Mouse (Mus musculus) limb, embryonic 11.5 days (tissue): ENCODE results near the gene Mertk. TPM values are rescaled to one million over a fixed set of nuclear protein-coding genes. Genes with fewer than 3 reads are reported as not detected.
A peak's percentile ranks its signal among the peaks of the same experiment; 100 is the strongest.

ENCODE experiments used
- ATAC-seq: fragments of 200-750 bp; cut with Nextera tagmentation; 2 replicates; pipeline ENCODE4 v1.8.0; 2017; ENCODE audit warnings: low read depth; ENCODE audit not compliant: insufficient number of reproducible peaks, low FRiP score, low TSS enrichment
- DNase-seq: peaks from one replicate; pipeline ENCODE4 v3.0.0-alpha.2; 2015; ENCODE audit warnings: low spot score
- H3K27ac ChIP-seq: fragments of 300-500 bp; sonication (generic); replicated peaks from 2 replicates; pipeline ENCODE4 v1.5.1; 2014; ENCODE audit warnings: low read depth, mild to moderate bottlenecking, low read length
- H3K27me3 ChIP-seq: fragments of 300-500 bp; sonication (generic); 2 replicates; pipeline ENCODE4 v1.6.1; 2014; ENCODE audit warnings: mild to moderate bottlenecking, low read length, mixed read lengths; ENCODE audit not compliant: control insufficient read depth, insufficient read depth
- H3K36me3 ChIP-seq: fragments of 300-500 bp; sonication (generic); 2 replicates; pipeline ENCODE4 v1.6.1; 2014; ENCODE audit warnings: mild to moderate bottlenecking, low read length, moderate library complexity, mixed read lengths; ENCODE audit not compliant: control insufficient read depth, insufficient read depth
- H3K4me1 ChIP-seq: fragments of 300-500 bp; sonication (generic); 2 replicates; pipeline ENCODE4 v1.6.1; 2014; ENCODE audit warnings: low read length, mixed read lengths; ENCODE audit not compliant: control insufficient read depth, insufficient read depth
- H3K4me2 ChIP-seq: fragments of 300-500 bp; sonication (generic); 2 replicates; pipeline ENCODE4 v1.6.1; 2014; ENCODE audit warnings: low read depth, mild to moderate bottlenecking, moderate library complexity; ENCODE audit not compliant: severe bottlenecking
- H3K4me3 ChIP-seq: fragments of 300-500 bp; sonication (generic); 2 replicates; pipeline ENCODE4 v1.5.1; 2014; ENCODE audit warnings: low read depth, low read length
- H3K9ac ChIP-seq: fragments of 300-500 bp; sonication (generic); 2 replicates; pipeline ENCODE4 v1.6.1; 2014; ENCODE audit warnings: mild to moderate bottlenecking, low read length
- H3K9me3 ChIP-seq: fragments of 300-500 bp; sonication (generic); 2 replicates; pipeline ENCODE4 v1.6.1; 2016; ENCODE audit warnings: low read length; ENCODE audit not compliant: control insufficient read depth
- WGBS: fragments of 180-500 bp; shearing (Covaris S2); extraction: QIAGEN DNeasy Blood & Tissue Kit; methylation state at CpG from one replicate; pipeline ENCODE4 v1.1.7; 2014; 5-methylcytosine and 5-hydroxymethylcytosine counted together
- polyA plus RNA-seq: library from polyadenylated mRNA; unstranded; fragments of >200 nt; fragmentation: Nextera tagmentation; extraction: Ambion mirVana; gene quantifications from 2 replicates; pipeline ENCODE4 v1.2.1, GENCODE M21; 2014

Gene Mertk
- polyA plus RNA-seq, 1 experiment from 2014 or later: 22.5 TPM

DNA sequence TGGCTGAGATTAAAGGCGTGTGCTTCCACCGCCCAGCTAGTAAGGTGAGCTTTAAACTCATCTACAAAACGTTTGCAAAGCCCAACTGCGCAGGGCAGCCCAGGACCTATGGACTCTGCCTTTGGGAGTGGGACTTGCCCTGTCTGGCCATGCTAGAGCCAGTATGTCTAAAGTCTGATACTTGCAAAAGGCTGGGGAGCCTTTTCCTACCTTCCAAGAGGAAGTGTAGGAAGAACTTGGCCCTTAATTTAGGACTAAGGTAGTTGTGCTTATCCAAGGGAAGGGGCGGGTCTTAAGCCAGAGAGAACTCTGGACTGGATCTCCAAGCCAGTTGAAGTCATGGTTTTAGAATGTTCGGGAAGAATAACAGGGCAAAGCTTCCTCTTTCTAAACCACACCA is 11.9 kb downstream of the Mertk start:
- Histone ChIP-seq H3K36me3 (0 out of 2 replicates have a peak, but pooled peaks cover 2% of the 10 kb centered on the region), H3K9ac (no peak overlapping the region), H3K4me2 (no peak overlapping the region), H3K4me3 (no peak overlapping the region), H3K4me1 (peaks cover 40% of the 10 kb centered on the region), H3K9me3 (no peaks in the 10 kb centered on the region), H3K27ac (peak overlapping the region; percentile 68), H3K27me3 (no peaks in the 10 kb centered on the region)
- ATAC-seq (no peak), DNase-seq (no peak)
- WGBS: 51% methylated on average over 6 of the region's 6 CpGs

DNA sequence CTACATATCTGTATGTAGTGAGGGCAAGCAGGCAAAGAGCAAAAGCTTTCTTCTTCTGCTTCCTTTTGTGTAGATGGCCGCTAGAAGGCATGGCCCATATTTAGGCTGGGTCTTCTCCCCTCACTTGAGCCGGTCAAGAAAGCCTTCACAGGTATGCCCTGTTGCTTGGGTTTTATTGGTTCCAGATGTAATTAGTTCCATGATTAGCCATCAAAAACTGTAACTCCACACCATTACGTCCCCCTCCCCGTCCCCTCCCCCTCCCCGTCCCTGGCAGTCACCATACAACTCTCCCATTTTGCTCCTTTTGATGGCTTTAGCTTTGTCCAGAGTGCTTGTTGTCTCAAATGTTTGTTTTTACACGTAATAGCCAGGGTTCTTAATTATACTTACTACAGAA is 14.2 kb downstream of the Mertk start:
- Histone ChIP-seq H3K9me3 (no peaks in the 10 kb centered on the region), H3K4me1 (peaks cover 50% of the 10 kb centered on the region), H3K9ac (no peak overlapping the region), H3K27me3 (no peaks in the 10 kb centered on the region), H3K36me3 (no peaks in the 10 kb centered on the region), H3K4me3 (no peak overlapping the region), H3K27ac (peak overlapping the region; percentile 95), H3K4me2 (peak overlapping the region; percentile 10; the same call in 1 of the 2 replicates)
- WGBS: 11% methylated on average over 6 of the region's 6 CpGs
- DNase-seq: peak; percentile 67
- ATAC-seq: no peak; the same call in 1 of the 2 replicates

DNA sequence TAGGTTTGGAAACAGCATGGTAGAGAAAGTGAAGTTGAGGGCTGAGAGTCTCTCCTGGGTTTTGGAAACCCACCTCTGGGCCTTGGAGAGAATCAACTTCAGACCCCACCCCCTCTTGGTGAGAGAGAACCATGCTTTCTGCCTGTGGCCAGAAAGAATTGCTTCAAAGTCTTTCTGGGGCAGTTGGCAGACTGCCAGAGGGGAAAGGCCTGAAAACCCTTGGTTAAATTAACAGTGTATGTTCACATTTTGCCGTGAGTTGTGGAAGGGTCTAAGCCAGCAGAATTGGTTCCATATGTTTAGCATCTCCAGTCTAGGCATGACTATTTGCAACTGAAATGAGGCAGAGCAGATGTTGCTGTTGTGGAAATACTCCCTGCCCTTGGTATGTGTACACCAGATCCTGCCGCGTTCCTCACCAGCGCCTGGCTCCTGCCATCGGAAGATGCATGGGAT is 14.8 kb downstream of the Mertk start:
- Histone ChIP-seq H3K27ac (peak overlapping the region; percentile 95), H3K27me3 (no peaks in the 10 kb centered on the region), H3K9ac (no peak overlapping the region), H3K4me2 (peak overlapping the region; percentile 18; the same call in 1 of the 2 replicates), H3K9me3 (no peaks in the 10 kb centered on the region), H3K36me3 (no peaks in the 10 kb centered on the region), H3K4me3 (no peak overlapping the region), H3K4me1 (peaks cover 46% of the 10 kb centered on the region)
- DNase-seq (peak; percentile 94), ATAC-seq (peak; percentile 78)
- WGBS: 7% methylated on average over 5 of the region's 5 CpGs

DNA sequence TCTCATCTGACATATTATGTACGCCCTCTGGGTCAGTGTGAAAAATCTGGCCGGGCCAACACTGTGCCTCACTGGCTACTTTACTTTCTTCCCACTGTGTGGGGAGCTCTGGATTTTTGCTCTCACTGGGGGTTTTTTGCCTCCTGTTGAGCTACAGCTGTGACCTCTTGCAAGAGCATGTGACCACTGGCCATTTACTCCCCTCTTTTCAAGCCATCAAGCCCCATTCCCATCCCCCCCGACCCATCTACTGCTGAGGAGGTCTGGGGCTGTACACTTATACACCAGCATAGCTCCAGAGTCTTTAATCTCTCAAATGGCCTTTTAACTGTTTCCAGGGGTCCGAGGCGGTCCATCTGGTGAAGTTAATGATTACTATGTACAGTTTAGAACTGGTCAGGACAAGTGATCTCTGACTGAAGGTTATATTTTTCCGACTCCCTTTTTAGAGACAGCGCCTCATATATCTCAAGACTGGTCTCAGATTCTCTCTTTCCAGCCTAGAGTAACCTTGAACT is 16.0 kb downstream of the Mertk start:
- Histone ChIP-seq H3K4me3 (no peak overlapping the region), H3K27me3 (no peaks in the 10 kb centered on the region), H3K36me3 (peaks cover 3% of the 10 kb centered on the region; the same call in 1 of the 2 replicates), H3K27ac (peak overlapping the region; percentile 95), H3K4me1 (peaks cover 35% of the 10 kb centered on the region), H3K9ac (no peak overlapping the region), H3K9me3 (no peaks in the 10 kb centered on the region), H3K4me2 (no peak overlapping the region)
- WGBS: 9% methylated on average over 7 of the region's 7 CpGs
- ATAC-seq: peak; percentile 60
- DNase-seq: peak; percentile 67

DNA sequence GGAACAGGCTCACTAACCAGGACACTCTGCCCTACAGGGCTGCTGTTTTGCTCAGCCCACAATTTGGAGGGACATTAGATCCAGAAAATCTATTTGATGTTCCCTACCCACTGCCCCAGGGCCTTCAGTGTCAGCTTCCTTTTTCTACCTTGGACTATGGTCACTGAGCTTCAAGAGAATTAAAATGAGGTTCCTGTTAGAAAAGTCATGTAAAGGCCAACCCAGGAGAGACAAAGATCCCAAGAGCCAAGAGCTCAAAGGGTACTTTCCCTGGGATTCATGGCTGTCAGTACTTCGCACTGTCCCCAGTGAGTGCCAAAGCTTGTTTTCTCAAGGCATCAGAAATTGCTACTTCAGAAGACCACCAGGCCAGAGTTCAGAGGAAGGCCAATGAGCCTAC is 17.2 kb downstream of the Mertk start:
- ATAC-seq (no peak), DNase-seq (no peak)
- H3K4me3 ChIP-seq: no peak overlapping the region
- no peak overlapping the region for H3K4me2 ChIP-seq
- H3K9me3 ChIP-seq: no peaks in the 10 kb centered on the region; the same call in 1 of the 2 replicates
- no peaks in the 10 kb centered on the region for H3K27me3 ChIP-seq
- WGBS: 92% methylated on average over 1 of the region's 1 CpGs
- no peak overlapping the region; the same call in 1 of the 2 replicates for H3K27ac ChIP-seq
- no peak overlapping the region for H3K9ac ChIP-seq
- peaks cover 3% of the 10 kb centered on the region; the same call in 1 of the 2 replicates for H3K36me3 ChIP-seq
- peaks cover 23% of the 10 kb centered on the region for H3K4me1 ChIP-seq

DNA sequence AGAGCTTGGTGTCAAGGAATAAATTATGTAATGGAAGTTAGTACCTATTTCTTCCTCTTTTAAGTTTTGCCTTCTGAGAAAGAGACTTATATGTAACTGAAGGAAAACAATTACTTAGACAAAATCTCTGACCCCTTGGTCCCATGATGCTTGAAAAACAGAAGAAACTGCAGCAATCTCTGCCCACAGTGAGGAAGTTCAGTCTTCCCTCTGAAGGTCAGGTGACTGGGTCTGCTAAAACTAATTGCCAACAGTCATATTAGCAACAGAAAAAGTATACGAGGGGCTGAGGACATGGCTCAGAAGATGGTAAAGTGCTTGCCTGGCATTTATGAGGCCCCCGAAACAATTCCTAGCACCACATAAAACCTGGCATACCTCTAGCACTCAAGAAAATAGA is 20.6 kb downstream of the Mertk start:
- 79% methylated on average over 2 of the region's 2 CpGs for WGBS
- ATAC-seq: no peak
- Histone ChIP-seq H3K4me2 (no peak overlapping the region), H3K36me3 (peaks cover 3% of the 10 kb centered on the region; the same call in 1 of the 2 replicates), H3K9ac (no peak overlapping the region), H3K9me3 (no peaks in the 10 kb centered on the region; the same call in 1 of the 2 replicates), H3K4me3 (no peak overlapping the region), H3K27ac (no peak overlapping the region), H3K4me1 (peaks cover 15% of the 10 kb centered on the region), H3K27me3 (no peaks in the 10 kb centered on the region)
- no peak for DNase-seq

DNA sequence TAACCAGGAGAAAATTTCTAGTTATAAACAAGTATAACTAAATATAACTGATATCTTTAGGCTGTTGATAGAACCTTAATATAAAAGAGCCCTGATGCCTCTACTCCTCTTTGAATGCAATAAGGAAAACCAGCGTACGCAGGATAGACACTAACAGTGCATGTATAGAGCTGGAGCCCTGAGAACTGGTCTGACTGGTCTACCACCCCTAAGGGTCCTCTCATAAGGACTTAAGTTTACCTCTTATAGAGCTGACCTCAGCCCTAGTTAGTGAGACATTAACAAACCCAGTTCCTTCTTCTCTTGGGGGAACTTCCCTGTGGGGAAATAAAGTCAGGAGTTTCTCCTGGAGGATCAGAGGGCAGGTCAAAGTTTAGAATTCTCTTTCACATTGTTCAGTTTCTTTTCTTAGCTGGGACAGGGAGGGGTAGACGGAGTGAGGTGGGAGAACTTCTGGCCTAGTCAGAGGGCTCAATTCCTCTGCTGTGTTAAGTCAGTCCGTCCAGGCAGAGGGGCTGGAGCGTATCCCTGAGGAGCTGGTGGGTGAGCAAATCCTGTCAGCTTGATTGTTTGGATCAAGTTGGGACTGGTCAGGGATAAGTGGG is 23.5 kb downstream of the Mertk start:
- no peak for DNase-seq
- H3K27ac ChIP-seq: no peak overlapping the region
- no peaks in the 10 kb centered on the region for H3K27me3 ChIP-seq
- peaks cover 3% of the 10 kb centered on the region; the same call in 1 of the 2 replicates for H3K36me3 ChIP-seq
- no peak overlapping the region for H3K4me2 ChIP-seq
- no peaks in the 10 kb centered on the region; the same call in 1 of the 2 replicates for H3K9me3 ChIP-seq
- no peak overlapping the region for H3K9ac ChIP-seq
- ATAC-seq: no peak
- peaks cover 5% of the 10 kb centered on the region; the same call in 1 of the 2 replicates for H3K4me1 ChIP-seq
- WGBS: 86% methylated on average over 5 of the region's 5 CpGs
- no peak overlapping the region for H3K4me3 ChIP-seq

DNA sequence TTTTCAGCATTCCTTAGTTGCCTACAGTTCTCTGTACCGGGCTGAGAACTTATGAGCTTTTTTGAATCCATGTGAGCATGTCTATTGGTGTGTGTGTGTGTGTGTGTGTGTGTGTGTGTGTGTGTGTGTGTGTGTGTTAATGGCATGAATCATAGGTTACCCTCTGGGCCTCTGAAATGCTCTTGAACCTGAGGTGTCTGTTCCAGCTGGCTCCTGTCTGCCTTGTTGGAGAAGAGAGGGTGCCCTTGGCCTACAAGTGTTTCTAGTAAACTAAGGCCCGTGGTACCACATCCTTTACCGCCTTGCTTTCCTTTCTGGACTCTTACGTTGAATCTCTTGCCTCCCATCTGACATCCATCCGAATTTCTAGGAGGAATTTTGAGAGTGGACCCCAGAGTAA is 27.3 kb downstream of the Mertk start:
- whole genome bisulfite sequencing: 87% methylated on average over 5 of the region's 5 CpGs
- no peak for ATAC-seq
- Histone ChIP-seq H3K4me2 (no peak overlapping the region), H3K36me3 (no peaks in the 10 kb centered on the region), H3K9ac (no peak overlapping the region), H3K27ac (no peak overlapping the region), H3K9me3 (no peaks in the 10 kb centered on the region), H3K27me3 (no peaks in the 10 kb centered on the region), H3K4me3 (no peak overlapping the region), H3K4me1 (peaks cover 8% of the 10 kb centered on the region)
- DNase-seq: no peak
